Mouse (Mus musculus) T-helper 17 cell (primary cell): Measurements from ENCODE around the gene Sec14l1.

ENCODE experiments used
- in situ Hi-C, 2 experiments: fragments of 300-600 bp; cut with MboI, MseI; formaldehyde crosslinking; loops; 1 replicate in 1 of 2; 2 replicates in 1 of 2; pipeline ENCODE4 v1.15.1; 2025; ENCODE audit warnings: high pct_unique_total_duplicates in 2 of 2

Sec14l1 gene

GRCm38 (mm10) chr11:117153553-117153952 is 38.6 kb downstream of the Sec14l1 start:
- in situ Hi-C loops, result no loop called here

- in situ Hi-C loops, result no loop called here
Observed at GRCm38 (mm10) chr11:117154088-117154815, 39.3 kb downstream of the Sec14l1 start.

- in situ Hi-C loops, result no loop called here
Observed at GRCm38 (mm10) chr11:117156725-117157124, 41.8 kb downstream of the Sec14l1 start.

GRCm38 (mm10) chr11:117158343-117158742 is 43.4 kb downstream of the Sec14l1 start:
- in situ Hi-C loops, result no loop called here

- in situ Hi-C loops, result no loop called here
Observed at GRCm38 (mm10) chr11:117159257-117159945, 44.4 kb downstream of the Sec14l1 start.

- in situ Hi-C loops, result no loop called here
Observed at GRCm38 (mm10) chr11:117159946-117160307, 45.0 kb downstream of the Sec14l1 start.

GRCm38 (mm10) chr11:117160791-117161190 is 45.8 kb downstream of the Sec14l1 start:
- in situ Hi-C loops, result no loop called here

- in situ Hi-C loops, result no loop called here
Observed at GRCm38 (mm10) chr11:117161574-117161973, 46.6 kb downstream of the Sec14l1 start.

- in situ Hi-C loops, result no loop called here
Observed at GRCm38 (mm10) chr11:117163098-117163497, 48.1 kb downstream of the Sec14l1 start.

GRCm38 (mm10) chr11:117163771-117164170 is 48.8 kb downstream of the Sec14l1 start:
- in situ Hi-C loops, result no loop called here

GRCm38 (mm10) chr11:117168278-117169087 is 53.5 kb downstream of the Sec14l1 start:
- in situ Hi-C loops, result no loop called here

GRCm38 (mm10) chr11:117169088-117169635 is 54.2 kb downstream of the Sec14l1 start:
- in situ Hi-C loops, result no loop called here

- in situ Hi-C loops, result no loop called here
Observed at GRCm38 (mm10) chr11:117169801-117170565, 55.0 kb downstream of the Sec14l1 start.

GRCm38 (mm10) chr11:117174098-117174892 is 59.3 kb downstream of the Sec14l1 start:
- in situ Hi-C loops, result no loop called here

GRCm38 (mm10) chr11:117174924-117175323 is 60.0 kb downstream of the Sec14l1 start:
- in situ Hi-C loops, result loop anchor here (5.0 kb wide), 1 partner anchor 98 kb away; no protein-coding TSS in a partner anchor

GRCm38 (mm10) chr11:117175472-117175871 is 60.5 kb downstream of the Sec14l1 start:
- in situ Hi-C loops, result loop anchor here (5.0 kb wide), 1 partner anchor 98 kb away; no protein-coding TSS in a partner anchor

- in situ Hi-C loops, result loop anchor here (5.0 kb wide), 1 partner anchor 99 kb away; no protein-coding TSS in a partner anchor
Observed at GRCm38 (mm10) chr11:117176304-117176703, 61.3 kb downstream of the Sec14l1 start.

- in situ Hi-C loops, result loop anchor here (5.0 kb wide), 1 partner anchor 100 kb away; no protein-coding TSS in a partner anchor
Observed at GRCm38 (mm10) chr11:117176900-117177299, 61.9 kb downstream of the Sec14l1 start.

- in situ Hi-C loops, result loop anchor here (5.0 kb wide), 1 partner anchor 100 kb away; no protein-coding TSS in a partner anchor
Observed at GRCm38 (mm10) chr11:117177303-117177979, 62.5 kb downstream of the Sec14l1 start.
